Mouse (Mus musculus): ENCODE data around the gene Ect2l. TPM values are rescaled to one million over a fixed set of nuclear protein-coding genes. Genes with fewer than 3 reads are reported as not detected.

Gene Ect2l
- polyA plus RNA-seq, 1 experiment from 2014 or later: 0.32 TPM

GRCm38 (mm10) chr10:18131666-18132650 is 78.7 kb downstream of the Ect2l start:
- Histone ChIP-seq H3K4me3 (ENCODE audit: low read length) (no peak overlapping the region), H3K9ac (ENCODE audit: low read length) (no peak overlapping the region), H3K4me2 (ENCODE audit: low read depth, low read length) (no peak overlapping the region), H3K27ac (ENCODE audit: low read length) (no peak overlapping the region), H3K27me3 (ENCODE audit: control insufficient read depth, insufficient read depth, low read length) (no peaks in the 10 kb centered on the region), H3K9me3 (replicated peaks; ENCODE audit: control insufficient read depth, low read length) (no peaks in the 10 kb centered on the region), H3K36me3 (ENCODE audit: control insufficient read depth, insufficient read depth) (no peaks in the 10 kb centered on the region), H3K4me1 (ENCODE audit: control insufficient read depth, insufficient read depth, low read length) (peaks cover 4% of the 10 kb centered on the region; the same call in 1 of the 2 replicates)
- no peak for ATAC-seq (replicated peaks; ENCODE audit: extremely low read depth, insufficient read depth, low FRiP score)
- WGBS: 78% methylated on average over 10 of the region's 10 CpGs

GRCm38 (mm10) chr10:18130276-18130675 is 80.4 kb downstream of the Ect2l start:
- Histone ChIP-seq H3K36me3 (ENCODE audit: control insufficient read depth, insufficient read depth) (peaks cover 7% of the 10 kb centered on the region; the same call in 1 of the 2 replicates), H3K4me1 (ENCODE audit: control insufficient read depth, insufficient read depth, low read length) (peaks cover 4% of the 10 kb centered on the region; the same call in 1 of the 2 replicates), H3K27ac (ENCODE audit: low read length) (no peak overlapping the region), H3K4me3 (ENCODE audit: low read length) (no peak overlapping the region), H3K27me3 (ENCODE audit: control insufficient read depth, insufficient read depth, low read length) (no peaks in the 10 kb centered on the region), H3K4me2 (ENCODE audit: low read depth, low read length) (no peak overlapping the region), H3K9ac (ENCODE audit: low read length) (no peak overlapping the region), H3K9me3 (replicated peaks; ENCODE audit: control insufficient read depth, low read length) (no peaks in the 10 kb centered on the region)
- no peak for ATAC-seq (replicated peaks; ENCODE audit: extremely low read depth, insufficient read depth, low FRiP score)
- 93% methylated on average over 5 of the region's 5 CpGs for WGBS

GRCm38 (mm10) chr10:18118336-18118735 is 92.4 kb downstream of the Ect2l start:
- H3K27ac ChIP-seq (ENCODE audit: low read length): no peak overlapping the region
- 86% methylated on average over 8 of the region's 8 CpGs for WGBS
- H3K36me3 ChIP-seq (ENCODE audit: control insufficient read depth, insufficient read depth): peaks cover 49% of the 10 kb centered on the region
- H3K4me1 ChIP-seq (ENCODE audit: control insufficient read depth, insufficient read depth, low read length): no peaks in the 10 kb centered on the region
- no peak overlapping the region for H3K9ac ChIP-seq (ENCODE audit: low read length)
- H3K4me2 ChIP-seq (ENCODE audit: low read depth, low read length): no peak overlapping the region
- no peaks in the 10 kb centered on the region for H3K27me3 ChIP-seq (ENCODE audit: control insufficient read depth, insufficient read depth, low read length)
- no peaks in the 10 kb centered on the region for H3K9me3 ChIP-seq (replicated peaks; ENCODE audit: control insufficient read depth, low read length)
- no peak for ATAC-seq (replicated peaks; ENCODE audit: extremely low read depth, insufficient read depth, low FRiP score)
- no peak overlapping the region for H3K4me3 ChIP-seq (ENCODE audit: low read length)

- no peak overlapping the region for H3K4me3 ChIP-seq (ENCODE audit: low read length)
- no peak overlapping the region for H3K9ac ChIP-seq (ENCODE audit: low read length)
- no peaks in the 10 kb centered on the region for H3K4me1 ChIP-seq (ENCODE audit: control insufficient read depth, insufficient read depth, low read length)
- H3K27me3 ChIP-seq (ENCODE audit: control insufficient read depth, insufficient read depth, low read length): no peaks in the 10 kb centered on the region
- no peak for ATAC-seq (replicated peaks; ENCODE audit: extremely low read depth, insufficient read depth, low FRiP score)
- no peak overlapping the region for H3K27ac ChIP-seq (ENCODE audit: low read length)
- H3K9me3 ChIP-seq (replicated peaks; ENCODE audit: control insufficient read depth, low read length): no peaks in the 10 kb centered on the region
- peaks cover 17% of the 10 kb centered on the region for H3K36me3 ChIP-seq (ENCODE audit: control insufficient read depth, insufficient read depth)
- H3K4me2 ChIP-seq (ENCODE audit: low read depth, low read length): no peak overlapping the region
- 85% methylated on average over 10 of the region's 10 CpGs for WGBS
Observed at GRCm38 (mm10) chr10:18113473-18114093, 97.1 kb downstream of the Ect2l start.

GRCm38 (mm10) chr10:18110940-18111339 is 99.8 kb downstream of the Ect2l start:
- H3K9me3 ChIP-seq (replicated peaks; ENCODE audit: control insufficient read depth, low read length): no peaks in the 10 kb centered on the region
- no peaks in the 10 kb centered on the region for H3K4me1 ChIP-seq (ENCODE audit: control insufficient read depth, insufficient read depth, low read length)
- no peak for ATAC-seq (replicated peaks; ENCODE audit: extremely low read depth, insufficient read depth, low FRiP score)
- H3K27me3 ChIP-seq (ENCODE audit: control insufficient read depth, insufficient read depth, low read length): no peaks in the 10 kb centered on the region
- no peak overlapping the region for H3K4me3 ChIP-seq (ENCODE audit: low read length)
- H3K9ac ChIP-seq (ENCODE audit: low read length): no peak overlapping the region
- no peak overlapping the region for H3K4me2 ChIP-seq (ENCODE audit: low read depth, low read length)
- H3K27ac ChIP-seq (ENCODE audit: low read length): no peak overlapping the region
- peaks cover 15% of the 10 kb centered on the region; the same call in 1 of the 2 replicates for H3K36me3 ChIP-seq (ENCODE audit: control insufficient read depth, insufficient read depth)

- no peaks in the 10 kb centered on the region for H3K9me3 ChIP-seq (replicated peaks; ENCODE audit: control insufficient read depth, low read length)
- peaks cover 14% of the 10 kb centered on the region; the same call in 1 of the 2 replicates for H3K36me3 ChIP-seq (ENCODE audit: control insufficient read depth, insufficient read depth)
- no peak overlapping the region for H3K9ac ChIP-seq (ENCODE audit: low read length)
- no peaks in the 10 kb centered on the region for H3K27me3 ChIP-seq (ENCODE audit: control insufficient read depth, insufficient read depth, low read length)
- WGBS: 69% methylated on average over 5 of the region's 5 CpGs
- H3K4me3 ChIP-seq (ENCODE audit: low read length): no peak overlapping the region
- H3K4me2 ChIP-seq (ENCODE audit: low read depth, low read length): no peak overlapping the region
- no peak for ATAC-seq (replicated peaks; ENCODE audit: extremely low read depth, insufficient read depth, low FRiP score)
- H3K27ac ChIP-seq (ENCODE audit: low read length): no peak overlapping the region
- H3K4me1 ChIP-seq (ENCODE audit: control insufficient read depth, insufficient read depth, low read length): no peaks in the 10 kb centered on the region
Observed at GRCm38 (mm10) chr10:18107471-18107870, 103.2 kb downstream of the Ect2l start.

GRCm38 (mm10) chr10:18102166-18102565 is 108.5 kb downstream of the Ect2l start:
- WGBS: 57% methylated on average over 5 of the region's 5 CpGs
- no peak overlapping the region for H3K27ac ChIP-seq (ENCODE audit: low read length)

GRCm38 (mm10) chr10:18090691-18091090 is 120.0 kb downstream of the Ect2l start:
- no peak for ATAC-seq (replicated peaks; ENCODE audit: extremely low read depth, insufficient read depth, low FRiP score)
- H3K9me3 ChIP-seq (replicated peaks; ENCODE audit: control insufficient read depth, low read length): peaks cover 4% of the 10 kb centered on the region
- no peak overlapping the region for H3K4me2 ChIP-seq (ENCODE audit: low read depth, low read length)
- H3K27ac ChIP-seq (ENCODE audit: low read length): no peak overlapping the region
- H3K27me3 ChIP-seq (ENCODE audit: control insufficient read depth, insufficient read depth, low read length): no peaks in the 10 kb centered on the region
- H3K4me3 ChIP-seq (ENCODE audit: low read length): no peak overlapping the region
- H3K4me1 ChIP-seq (ENCODE audit: control insufficient read depth, insufficient read depth, low read length): no peaks in the 10 kb centered on the region
- peaks cover 25% of the 10 kb centered on the region for H3K36me3 ChIP-seq (ENCODE audit: control insufficient read depth, insufficient read depth)
- H3K9ac ChIP-seq (ENCODE audit: low read length): no peak overlapping the region

More at GRCm38 (mm10) chr10:18102166-18102565, 108.5 kb downstream of the Ect2l start:
- H3K27me3 ChIP-seq (ENCODE audit: control insufficient read depth, insufficient read depth, low read length): no peaks in the 10 kb centered on the region
- H3K9me3 ChIP-seq (replicated peaks; ENCODE audit: control insufficient read depth, low read length): no peaks in the 10 kb centered on the region
- H3K4me1 ChIP-seq (ENCODE audit: control insufficient read depth, insufficient read depth, low read length): no peaks in the 10 kb centered on the region
- H3K4me2 ChIP-seq (ENCODE audit: low read depth, low read length): no peak overlapping the region
- H3K36me3 ChIP-seq (ENCODE audit: control insufficient read depth, insufficient read depth): peaks cover 12% of the 10 kb centered on the region
- ATAC-seq (replicated peaks; ENCODE audit: extremely low read depth, insufficient read depth, low FRiP score): no peak
- no peak overlapping the region for H3K4me3 ChIP-seq (ENCODE audit: low read length)
- H3K9ac ChIP-seq (ENCODE audit: low read length): no peak overlapping the region

GRCm38 (mm10) chr10:18082772-18083171 is 127.9 kb downstream of the Ect2l start:
- no peak for ATAC-seq (replicated peaks; ENCODE audit: extremely low read depth, insufficient read depth, low FRiP score)
- H3K4me3 ChIP-seq (ENCODE audit: low read length): no peak overlapping the region
- no peak overlapping the region for H3K27ac ChIP-seq (ENCODE audit: low read length)
- WGBS: 92% methylated on average over 6 of the region's 6 CpGs
- H3K4me2 ChIP-seq (ENCODE audit: low read depth, low read length): no peak overlapping the region
- peaks cover 7% of the 10 kb centered on the region for H3K4me1 ChIP-seq (ENCODE audit: control insufficient read depth, insufficient read depth, low read length)
- H3K36me3 ChIP-seq (ENCODE audit: control insufficient read depth, insufficient read depth): peaks cover 2% of the 10 kb centered on the region; the same call in 1 of the 2 replicates
- H3K9me3 ChIP-seq (replicated peaks; ENCODE audit: control insufficient read depth, low read length): peaks cover 4% of the 10 kb centered on the region
- no peaks in the 10 kb centered on the region for H3K27me3 ChIP-seq (ENCODE audit: control insufficient read depth, insufficient read depth, low read length)
- H3K9ac ChIP-seq (ENCODE audit: low read length): no peak overlapping the region

All from heart, embryonic 16.5 days (tissue).